Mouse (Mus musculus): ENCODE data around the gene Olfr160. TPM values are rescaled to one million over a fixed set of nuclear protein-coding genes. Genes with fewer than 3 reads are reported as not detected.

Gene Olfr160
- polyA plus RNA-seq, 1 experiment, result not detected

DNA sequence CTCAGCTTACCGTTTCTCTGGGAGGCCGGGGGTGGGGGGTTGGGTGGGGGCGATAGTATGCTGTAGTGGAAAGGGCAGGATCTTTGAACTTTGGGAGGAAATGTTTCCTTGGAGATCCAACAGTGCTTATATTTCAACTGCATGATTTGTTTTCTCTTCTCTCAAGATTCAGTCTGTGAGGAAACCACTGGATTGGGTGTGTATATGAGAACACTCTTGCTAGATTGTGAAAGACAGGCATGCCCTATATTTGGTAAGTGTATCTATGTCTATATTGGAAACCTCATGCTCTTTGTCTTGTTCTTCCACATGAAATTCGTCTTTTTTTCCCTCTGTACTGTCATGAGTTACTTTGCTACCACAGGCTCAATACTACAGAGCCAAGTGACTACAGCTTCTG, 46.4 kb downstream of the Olfr160 start:
- TF ChIP-seq MAX (IDR thresholded peaks at IDR 0.05; ENCODE audit: low read depth), result no peak
- no peak for TF ChIP-seq USF1 (IDR thresholded peaks at IDR 0.05; ENCODE audit: low read depth)
- no peak for TF ChIP-seq TCF3 (IDR thresholded peaks at IDR 0.05; ENCODE audit: insufficient read length, low read depth)
- no peak for TF ChIP-seq POLR2A (IDR thresholded peaks at IDR 0.05; ENCODE audit: insufficient read length, low read depth)
- TF ChIP-seq MYOG (IDR thresholded peaks at IDR 0.05; ENCODE audit: control insufficient read depth in 1 of 3, insufficient read depth in 1 of 3, insufficient read length in 2 of 3, low read depth in 2 of 3), result no peak
- no peak for TF ChIP-seq E2F4 (IDR thresholded peaks at IDR 0.05; ENCODE audit: insufficient read depth)
- TF ChIP-seq REST (IDR thresholded peaks at IDR 0.05; ENCODE audit: insufficient read depth, insufficient read length), result no peak
- TF ChIP-seq MYOD1 (IDR thresholded peaks at IDR 0.05; ENCODE audit: control insufficient read depth in 1 of 3, insufficient read length in 2 of 3, low read depth in 2 of 3), result no peak
- no peak for TF ChIP-seq CEBPB (IDR thresholded peaks at IDR 0.05; ENCODE audit: insufficient read depth, poor library complexity, severe bottlenecking)
- TF ChIP-seq TCF12 (IDR thresholded peaks at IDR 0.05; ENCODE audit: insufficient read depth, poor library complexity, severe bottlenecking), result no peak
- no peak for TF ChIP-seq SRF (IDR thresholded peaks at IDR 0.05; ENCODE audit: control insufficient read depth, insufficient read length, low read depth)
- no peak for TF ChIP-seq POLR2AphosphoS2 (IDR thresholded peaks at IDR 0.05; ENCODE audit: insufficient read length, low read depth)
- H3K4me3 ChIP-seq, result no peak overlapping the region
- no peaks in the 10 kb centered on the region for H3K79me2 ChIP-seq (ENCODE audit: control insufficient read depth, insufficient read depth)
- H3ac ChIP-seq (ENCODE audit: control insufficient read depth, insufficient read length), result no peak overlapping the region
- no peaks in the 10 kb centered on the region for H3K36me3 ChIP-seq (ENCODE audit: control insufficient read depth, insufficient read depth)
- H3K27me3 ChIP-seq (ENCODE audit: control insufficient read depth, insufficient read depth, insufficient read length), result peaks cover 9% of the 10 kb centered on the region
- no peak overlapping the region for H3K4me2 ChIP-seq (ENCODE audit: low read depth)

DNA sequence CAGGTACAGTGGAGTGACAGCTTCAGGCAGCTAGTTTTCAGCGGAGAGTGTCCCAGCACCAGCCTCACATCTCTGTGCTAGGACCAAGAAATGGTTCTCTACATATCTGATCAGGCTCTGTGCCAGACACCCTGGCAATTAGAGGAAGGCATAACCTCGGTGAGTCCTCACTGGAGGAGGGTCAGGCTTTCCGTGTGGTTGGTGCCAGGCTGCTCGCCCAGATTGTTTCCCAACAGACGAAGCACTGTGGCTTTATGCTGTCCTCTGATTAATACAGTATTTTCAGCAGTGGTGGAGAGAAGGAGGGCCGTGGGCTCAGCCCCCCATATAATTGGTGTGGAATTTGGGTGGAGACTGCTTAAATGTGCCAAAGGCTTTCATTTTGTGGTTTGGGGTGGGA, 46.9 kb downstream of the Olfr160 start, which contains the start of gene Panx3:
Gene Panx3, minus strand, starts transcription at position 121 of the 400 bp plus-strand sequence.
- no peak within 1 kb of the TSS for H3K4me2 ChIP-seq (ENCODE audit: low read depth)
- TF ChIP-seq TCF12 (IDR thresholded peaks at IDR 0.05; ENCODE audit: insufficient read depth, poor library complexity, severe bottlenecking) (no peak), TCF3 (IDR thresholded peaks at IDR 0.05; ENCODE audit: insufficient read length, low read depth) (no peak), POLR2AphosphoS2 (IDR thresholded peaks at IDR 0.05; ENCODE audit: insufficient read length, low read depth) (no peak), E2F4 (IDR thresholded peaks at IDR 0.05; ENCODE audit: insufficient read depth) (no peak), USF1 (IDR thresholded peaks at IDR 0.05; ENCODE audit: low read depth) (no peak), MYOD1 (IDR thresholded peaks at IDR 0.05; ENCODE audit: control insufficient read depth in 1 of 3, insufficient read length in 2 of 3, low read depth in 2 of 3) (no peak), REST (IDR thresholded peaks at IDR 0.05; ENCODE audit: insufficient read depth, insufficient read length) (no peak)
- peaks cover 9% of the 10 kb centered on the region for H3K27me3 ChIP-seq (ENCODE audit: control insufficient read depth, insufficient read depth, insufficient read length)
- no peak within 1 kb of the TSS for H3ac ChIP-seq (ENCODE audit: control insufficient read depth, insufficient read length)
- no peaks in the 10 kb centered on the region for H3K79me2 ChIP-seq (ENCODE audit: control insufficient read depth, insufficient read depth)
- H3K36me3 ChIP-seq (ENCODE audit: control insufficient read depth, insufficient read depth), result no peaks in the 10 kb centered on the region
- no peak within 1 kb of the TSS for H3K4me3 ChIP-seq

DNA sequence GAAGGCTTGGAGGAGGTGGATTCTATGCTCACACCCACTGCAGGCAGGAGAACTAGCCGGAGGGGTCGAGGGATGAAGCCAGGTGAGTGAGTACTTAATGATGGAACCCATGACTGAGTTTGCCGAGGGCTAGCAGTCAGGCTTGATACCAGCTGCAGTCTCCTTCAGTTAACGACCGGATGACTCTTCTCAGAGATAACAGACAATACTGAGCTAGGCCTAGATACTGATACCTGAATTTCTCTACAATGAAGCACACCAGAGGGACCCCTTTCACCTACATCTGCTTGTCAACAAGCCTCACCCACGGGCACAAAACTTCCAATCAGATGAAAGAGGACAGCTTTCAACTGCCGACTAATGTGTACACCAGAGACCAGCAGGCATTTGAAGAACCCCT, 50.0 kb downstream of the Olfr160 start:
- H3K27me3 ChIP-seq (ENCODE audit: control insufficient read depth, insufficient read depth, insufficient read length), result peaks cover 9% of the 10 kb centered on the region
- H3ac ChIP-seq (ENCODE audit: control insufficient read depth, insufficient read length), result no peak overlapping the region
- TF ChIP-seq MAX (IDR thresholded peaks at IDR 0.05; ENCODE audit: low read depth), result no peak
- no peak for TF ChIP-seq CEBPB (IDR thresholded peaks at IDR 0.05; ENCODE audit: insufficient read depth, poor library complexity, severe bottlenecking)
- no peak for TF ChIP-seq TCF12 (IDR thresholded peaks at IDR 0.05; ENCODE audit: insufficient read depth, poor library complexity, severe bottlenecking)
- no peak for TF ChIP-seq E2F4 (IDR thresholded peaks at IDR 0.05; ENCODE audit: insufficient read depth)
- TF ChIP-seq USF1 (IDR thresholded peaks at IDR 0.05; ENCODE audit: low read depth), result no peak
- no peak for TF ChIP-seq POLR2A (IDR thresholded peaks at IDR 0.05; ENCODE audit: insufficient read length, low read depth)
- no peak for TF ChIP-seq TCF3 (IDR thresholded peaks at IDR 0.05; ENCODE audit: insufficient read length, low read depth)
- TF ChIP-seq MYOD1 (IDR thresholded peaks at IDR 0.05; ENCODE audit: control insufficient read depth in 1 of 3, insufficient read length in 2 of 3, low read depth in 2 of 3), result no peak
- no peak for TF ChIP-seq REST (IDR thresholded peaks at IDR 0.05; ENCODE audit: insufficient read depth, insufficient read length)
- no peaks in the 10 kb centered on the region for H3K36me3 ChIP-seq (ENCODE audit: control insufficient read depth, insufficient read depth)
- no peaks in the 10 kb centered on the region for H3K79me2 ChIP-seq (ENCODE audit: control insufficient read depth, insufficient read depth)
- no peak overlapping the region for H3K4me3 ChIP-seq
- no peak overlapping the region for H3K4me2 ChIP-seq (ENCODE audit: low read depth)

DNA sequence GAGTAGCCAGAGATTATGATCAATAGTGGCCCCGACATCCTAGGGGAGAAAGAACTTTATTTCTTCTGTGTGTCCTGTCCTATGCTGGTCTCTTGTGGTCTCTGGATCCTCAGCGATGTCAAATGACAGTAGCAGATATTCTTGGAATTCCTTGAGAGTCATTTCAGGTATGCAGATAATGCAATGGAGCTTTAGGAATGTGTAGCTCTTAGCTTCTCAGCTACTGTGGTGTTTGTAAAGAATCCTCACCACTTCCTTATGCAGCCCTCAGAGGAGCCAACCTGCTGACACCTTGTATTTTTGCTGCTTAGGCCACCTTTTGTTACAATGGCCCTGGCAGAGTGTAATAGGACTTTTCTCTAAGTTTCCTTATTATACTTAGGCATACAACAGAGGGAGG, 51.4 kb downstream of the Olfr160 start:
- Histone ChIP-seq H3K79me2 (ENCODE audit: control insufficient read depth, insufficient read depth) (no peaks in the 10 kb centered on the region), H3K4me3 (no peak overlapping the region), H3ac (ENCODE audit: control insufficient read depth, insufficient read length) (no peak overlapping the region), H3K4me2 (ENCODE audit: low read depth) (no peak overlapping the region), H3K36me3 (ENCODE audit: control insufficient read depth, insufficient read depth) (no peaks in the 10 kb centered on the region), H3K27me3 (ENCODE audit: control insufficient read depth, insufficient read depth, insufficient read length) (peaks cover 9% of the 10 kb centered on the region)
- TF ChIP-seq MYOD1 (IDR thresholded peaks at IDR 0.05; ENCODE audit: control insufficient read depth in 1 of 3, insufficient read length in 2 of 3, low read depth in 2 of 3) (no peak), SRF (IDR thresholded peaks at IDR 0.05; ENCODE audit: control insufficient read depth, insufficient read length, low read depth) (no peak), REST (IDR thresholded peaks at IDR 0.05; ENCODE audit: insufficient read depth, insufficient read length) (no peak), E2F4 (IDR thresholded peaks at IDR 0.05; ENCODE audit: insufficient read depth) (no peak), TCF12 (IDR thresholded peaks at IDR 0.05; ENCODE audit: insufficient read depth, poor library complexity, severe bottlenecking) (no peak), POLR2A (IDR thresholded peaks at IDR 0.05; ENCODE audit: insufficient read length, low read depth) (no peak), CEBPB (IDR thresholded peaks at IDR 0.05; ENCODE audit: insufficient read depth, poor library complexity, severe bottlenecking) (no peak), POLR2AphosphoS2 (IDR thresholded peaks at IDR 0.05; ENCODE audit: insufficient read length, low read depth) (no peak), MYOG (IDR thresholded peaks at IDR 0.05; ENCODE audit: control insufficient read depth in 1 of 3, insufficient read depth in 1 of 3, insufficient read length in 2 of 3, low read depth in 2 of 3) (no peak), TCF3 (IDR thresholded peaks at IDR 0.05; ENCODE audit: insufficient read length, low read depth) (no peak)

DNA sequence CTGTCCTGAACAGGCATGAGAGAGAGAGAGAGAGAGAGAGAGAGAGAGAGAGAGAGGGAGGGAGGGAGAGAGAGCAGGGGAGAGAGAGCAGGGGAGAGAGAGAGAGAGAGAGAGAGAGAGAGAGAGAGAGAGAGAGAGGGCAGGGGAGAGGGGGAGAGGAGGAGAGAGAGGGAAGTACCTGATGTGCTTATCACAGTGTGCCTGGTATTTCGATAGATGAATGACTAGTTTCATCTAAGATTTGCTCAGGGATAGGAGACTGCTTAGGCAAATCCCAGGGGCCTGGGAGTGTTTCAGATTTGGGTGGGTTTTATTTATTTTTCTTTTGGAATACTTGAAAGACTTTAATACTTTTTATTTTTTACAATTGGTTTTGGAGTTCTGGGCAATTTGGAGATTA, 52.8 kb downstream of the Olfr160 start:
- Histone ChIP-seq H3K4me3 (no peak overlapping the region), H3K4me2 (ENCODE audit: low read depth) (no peak overlapping the region), H3K79me2 (ENCODE audit: control insufficient read depth, insufficient read depth) (no peaks in the 10 kb centered on the region), H3K27me3 (ENCODE audit: control insufficient read depth, insufficient read depth, insufficient read length) (peaks cover 9% of the 10 kb centered on the region), H3K36me3 (ENCODE audit: control insufficient read depth, insufficient read depth) (no peaks in the 10 kb centered on the region), H3ac (ENCODE audit: control insufficient read depth, insufficient read length) (no peak overlapping the region)
- TF ChIP-seq MYOD1 (IDR thresholded peaks at IDR 0.05; ENCODE audit: control insufficient read depth in 1 of 3, insufficient read length in 2 of 3, low read depth in 2 of 3) (no peak), CEBPB (IDR thresholded peaks at IDR 0.05; ENCODE audit: insufficient read depth, poor library complexity, severe bottlenecking) (no peak), SRF (IDR thresholded peaks at IDR 0.05; ENCODE audit: control insufficient read depth, insufficient read length, low read depth) (no peak)

Data from myocyte (in vitro differentiated cells).